Mouse (Mus musculus) frontal cortex, adult (tissue): ENCODE results near the gene Slc39a1.

Experiments
- ATAC-seq: cut with Nextera tagmentation; 2 replicates; pipeline ENCODE4 v1.9.2; 2017; ENCODE audit warnings: mild to moderate bottlenecking, moderate library complexity, mixed read lengths; ENCODE audit not compliant: low TSS enrichment

Slc39a1 gene

DNA sequence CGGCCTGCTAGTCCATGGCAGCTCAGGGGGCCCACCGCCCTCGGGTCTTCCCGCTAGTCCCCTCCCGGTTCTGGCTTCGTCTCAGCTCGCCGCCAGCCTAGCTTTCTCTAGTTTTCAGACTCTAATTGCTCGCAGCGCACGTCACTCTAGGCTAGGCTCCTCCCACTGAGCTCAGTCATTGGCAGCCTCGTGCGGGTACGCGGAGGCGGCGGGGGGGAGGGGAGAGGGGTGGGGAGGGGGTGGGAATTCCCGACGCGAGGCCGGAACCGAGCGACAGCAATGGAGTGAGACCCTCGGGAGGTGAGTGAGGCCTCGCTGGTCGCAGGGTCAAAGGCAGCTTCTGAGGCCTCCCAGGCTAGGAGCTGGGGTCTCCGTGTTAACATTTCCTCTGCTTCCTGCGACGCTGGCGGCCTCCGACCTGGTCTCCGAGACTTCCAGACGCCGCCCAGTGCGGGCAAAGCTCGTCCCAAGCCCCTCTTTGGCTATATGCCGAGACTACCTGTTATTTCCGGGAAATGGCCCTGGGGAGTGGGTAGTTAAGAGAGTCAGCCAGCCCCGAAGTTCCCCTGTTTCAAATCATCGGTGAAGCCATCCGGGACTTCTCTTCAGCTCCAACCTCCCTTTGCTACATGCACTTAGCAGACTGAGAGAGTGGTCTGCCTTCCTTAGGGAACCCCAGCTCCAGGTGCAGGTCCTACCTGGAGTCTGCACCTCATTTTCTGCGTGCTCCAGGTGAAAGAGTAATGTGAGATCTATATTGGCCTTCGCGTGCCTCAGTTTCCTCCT, at the start of gene Slc39a1:
TSS of gene Slc39a1 (plus strand) at position 213 of the 786 bp plus-strand sequence.
- ATAC-seq: peak; percentile 88

DNA sequence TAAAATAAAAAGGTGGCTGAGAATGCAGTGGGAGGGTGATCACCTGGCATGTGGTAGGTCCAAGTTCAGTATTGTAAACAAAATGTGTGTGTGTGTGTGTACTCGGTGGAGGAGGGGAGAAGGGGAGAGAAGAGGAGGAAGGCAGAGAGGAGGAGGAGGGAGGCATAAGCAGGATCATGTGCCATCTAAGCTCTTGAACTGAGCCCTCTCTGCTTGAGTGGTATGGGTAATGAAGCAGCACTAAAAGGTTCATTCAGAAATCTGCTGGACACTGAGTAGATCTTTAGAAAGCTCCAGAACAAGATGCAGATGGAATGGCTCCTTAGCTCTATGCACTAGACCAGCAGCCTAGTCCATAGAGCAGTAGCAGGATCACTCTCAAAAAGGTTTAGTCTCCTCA, 45.1 kb upstream of the Slc39a1 start:
- ATAC-seq: no peak

- ATAC-seq: no peak
These were observed 44.4 kb upstream of the Slc39a1 start for GRCm38 (mm10) chr3:90203619-90204018.

- ATAC-seq: no peak
These were observed 43.4 kb upstream of the Slc39a1 start for GRCm38 (mm10) chr3:90204582-90204981.

DNA sequence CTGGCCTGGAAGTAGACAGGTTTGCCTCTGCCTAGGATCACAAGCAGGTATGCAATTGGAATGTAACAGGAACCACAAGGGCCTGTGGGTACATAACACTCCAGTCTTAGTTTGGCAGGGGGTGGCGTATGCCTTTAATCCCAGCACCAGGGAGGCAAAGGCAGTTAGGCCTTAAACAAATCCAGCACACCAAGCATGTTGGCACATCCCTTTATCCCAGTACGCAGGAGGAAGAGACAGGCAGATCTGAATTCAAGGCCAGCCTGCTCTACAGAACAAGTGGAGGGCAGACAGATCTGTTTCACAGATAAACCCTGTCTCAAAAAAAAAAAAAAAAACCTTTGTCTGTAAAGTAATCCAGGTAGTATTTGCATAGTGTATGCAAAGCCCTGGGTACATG, 39.3 kb upstream of the Slc39a1 start:
- ATAC-seq: no peak

- ATAC-seq: no peak
These were observed 37.9 kb upstream of the Slc39a1 start for GRCm38 (mm10) chr3:90209908-90210566.

- ATAC-seq: no peak
These were observed 36.2 kb upstream of the Slc39a1 start for GRCm38 (mm10) chr3:90211475-90212398.

- ATAC-seq: no peak
These were observed 35.2 kb upstream of the Slc39a1 start for GRCm38 (mm10) chr3:90212723-90213122.

DNA sequence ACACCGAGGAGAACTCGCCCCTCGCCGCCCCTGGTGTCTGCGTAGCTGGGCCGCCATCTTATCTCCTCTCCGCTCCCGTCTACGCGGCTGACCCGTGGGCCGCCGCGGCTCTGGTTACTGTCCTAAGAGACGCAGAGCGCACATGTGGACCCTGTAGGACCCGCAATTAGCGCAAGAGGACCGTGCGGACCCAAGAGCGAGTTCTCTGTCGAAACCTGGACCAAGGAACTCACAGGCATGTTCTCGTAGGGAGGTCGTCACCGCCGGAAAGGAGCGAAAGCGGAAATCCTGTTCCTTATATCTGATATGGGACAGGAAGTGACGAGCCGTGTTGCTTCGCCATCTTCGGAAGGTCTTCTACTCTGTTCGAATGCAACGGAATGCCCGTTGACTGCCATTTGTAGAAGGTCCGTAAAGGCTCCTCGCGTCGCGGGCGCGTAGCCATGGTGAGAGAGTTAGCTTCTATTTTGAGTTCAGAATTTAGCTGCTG, 34.5 kb upstream of the Slc39a1 start, which contains the start of the genes Rps27 and Rab13:
TSS of gene Rps27 (minus strand) at position 275 of the 490 bp plus-strand sequence.
TSS of gene Rab13 (plus strand) at position 319 of the 490 bp plus-strand sequence.
- peak; percentile 95 for ATAC-seq

- ATAC-seq: peak; percentile 56; the same call in 1 of the 2 replicates
These were observed 33.9 kb upstream of the Slc39a1 start for GRCm38 (mm10) chr3:90213956-90214684.

DNA sequence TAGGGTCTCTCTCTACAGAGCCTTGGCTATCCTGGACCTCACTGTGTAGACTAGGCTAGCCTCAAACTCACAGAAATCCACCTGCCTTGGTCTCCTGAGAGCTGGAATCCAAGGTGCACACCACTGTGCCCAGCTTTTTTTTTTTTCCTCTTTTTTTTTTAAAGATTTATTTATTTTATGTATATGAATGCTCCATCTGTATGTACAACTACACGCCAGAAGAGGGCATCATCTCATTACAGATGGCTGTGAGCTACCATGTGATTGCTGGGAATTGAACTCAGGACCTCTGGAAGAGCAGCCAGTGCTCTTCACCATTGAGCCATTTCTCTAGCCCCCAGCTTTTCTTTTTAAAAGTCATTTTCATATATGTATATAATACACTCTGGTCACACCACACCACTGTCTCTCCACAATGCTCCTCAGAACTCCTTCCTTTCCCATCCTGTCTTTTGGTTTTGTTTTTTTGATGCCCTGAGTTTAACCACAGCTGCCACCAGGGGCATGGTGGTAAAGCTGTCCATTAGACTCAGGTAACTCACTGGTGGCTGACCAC, 32.1 kb upstream of the Slc39a1 start:
- ATAC-seq: no peak

DNA sequence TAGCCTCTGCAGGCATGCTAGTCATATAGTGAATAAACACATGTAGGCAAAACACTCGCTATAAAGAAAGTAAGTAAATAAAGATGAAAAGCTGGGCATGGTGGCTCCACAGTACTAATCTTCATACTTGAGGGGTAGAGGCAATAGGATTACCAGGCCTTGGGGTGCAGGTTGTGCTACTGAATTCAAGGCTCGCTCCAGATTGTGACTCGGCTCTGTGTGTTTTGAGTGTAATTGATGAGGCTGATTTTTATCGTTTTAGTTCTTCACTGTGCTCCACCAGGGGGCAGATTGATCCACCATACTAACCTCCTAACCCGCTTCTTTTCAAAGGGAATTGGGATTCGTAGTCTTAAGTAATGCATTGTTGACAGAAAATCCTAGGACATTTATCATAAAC, 27.9 kb upstream of the Slc39a1 start:
- peak; percentile 78 for ATAC-seq

GRCm38 (mm10) chr3:90220531-90220951, 27.4 kb upstream of the Slc39a1 start:
- peak; percentile 71; the same call in 1 of the 2 replicates for ATAC-seq

DNA sequence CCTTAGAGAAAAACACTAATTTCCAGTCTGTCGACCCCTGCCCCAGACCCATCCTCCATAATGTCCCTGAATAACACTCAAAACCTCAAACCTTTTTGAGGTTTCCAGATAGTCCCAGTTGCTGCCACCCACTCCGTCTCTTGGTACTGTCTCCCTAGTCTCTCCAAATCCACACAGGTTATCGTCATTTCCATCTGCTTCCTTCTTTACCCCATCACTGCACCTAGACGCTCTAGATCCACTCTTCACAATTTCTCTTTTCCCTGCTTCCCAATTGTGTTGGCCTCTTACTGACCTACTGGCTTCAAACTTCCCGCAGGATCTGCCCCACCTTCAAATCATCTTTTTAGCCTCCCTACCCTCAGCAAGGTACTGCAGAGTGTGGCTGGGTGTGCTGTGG, 26.8 kb upstream of the Slc39a1 start:
- ATAC-seq: no peak

DNA sequence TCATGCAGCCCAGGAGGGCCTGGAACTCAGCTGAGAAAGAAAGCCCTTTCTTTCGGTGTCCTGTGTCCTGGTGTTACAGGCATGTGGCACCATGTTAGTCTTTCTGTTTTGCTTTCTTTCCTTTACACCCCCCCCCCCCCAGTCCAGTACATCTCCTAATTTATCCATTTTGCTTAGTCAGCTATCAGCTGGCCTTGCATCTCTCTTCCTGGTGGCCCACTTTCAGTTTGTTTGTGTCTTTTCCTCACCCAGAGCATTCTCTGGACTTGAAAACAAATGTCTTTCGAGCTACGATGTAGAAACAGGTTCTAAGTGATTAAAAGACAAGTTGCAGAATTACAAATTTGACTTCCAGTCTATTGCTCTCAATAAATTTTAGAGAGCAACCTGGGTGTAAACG, 25.5 kb upstream of the Slc39a1 start:
- ATAC-seq: no peak

DNA sequence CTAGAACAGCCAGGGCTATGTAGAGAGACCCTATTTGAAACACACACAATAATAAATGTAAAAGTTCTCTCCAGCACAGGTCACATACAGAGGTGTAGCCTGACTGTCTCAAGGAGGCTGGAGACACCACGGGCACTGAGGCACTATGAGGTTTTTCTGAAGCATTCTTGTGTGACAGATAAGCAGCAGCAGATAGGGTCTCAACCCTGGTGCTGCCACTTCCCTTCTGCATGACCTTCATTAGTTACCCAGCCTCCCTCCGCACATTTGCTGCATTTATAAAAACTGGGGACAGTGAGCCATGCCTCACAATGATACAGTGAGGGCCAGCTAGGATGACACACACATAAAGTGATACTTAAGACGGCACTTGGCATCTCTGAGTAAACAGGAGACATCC, 25.0 kb upstream of the Slc39a1 start:
- ATAC-seq: no peak

DNA sequence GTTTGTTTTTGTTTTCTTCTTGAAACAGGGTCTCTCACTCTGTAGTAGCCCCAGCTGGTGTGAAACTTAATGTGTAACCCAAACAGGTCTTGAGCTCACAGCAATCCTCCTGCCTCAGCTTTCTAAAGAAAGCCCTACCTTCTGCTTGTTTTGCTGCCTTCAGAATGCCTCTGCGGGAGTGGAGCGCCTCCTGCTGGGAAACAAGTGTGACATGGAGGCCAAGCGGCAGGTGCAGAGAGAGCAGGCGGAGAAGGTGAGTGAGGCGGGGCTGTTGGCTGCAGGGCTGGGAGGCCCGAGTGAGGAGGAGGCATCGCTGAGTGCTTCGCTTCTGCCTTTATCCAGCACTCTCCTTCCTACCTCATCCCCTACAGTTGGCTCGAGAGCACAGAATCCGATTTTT, 23.6 kb upstream of the Slc39a1 start:
- ATAC-seq: no peak

DNA sequence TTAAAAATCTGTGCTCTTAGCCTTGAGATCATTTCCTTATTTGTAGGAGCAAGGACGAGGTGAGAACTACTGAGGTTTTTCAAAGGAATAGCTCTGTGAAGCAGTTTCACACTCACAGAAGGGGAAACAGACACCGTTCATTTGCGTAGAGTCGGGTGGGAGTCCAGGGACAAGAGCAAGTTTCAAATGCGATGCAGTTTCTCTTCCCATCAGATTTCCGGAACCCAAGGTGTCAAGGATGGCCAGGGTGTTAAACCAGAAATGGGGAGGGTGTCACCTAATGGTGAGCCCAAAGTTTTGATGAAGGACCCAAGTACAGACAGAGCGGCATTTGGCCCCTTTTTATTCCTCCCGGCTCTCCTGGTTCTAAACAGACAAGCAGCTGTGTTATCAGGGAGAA, 16.9 kb upstream of the Slc39a1 start:
- ATAC-seq: no peak; the same call in 1 of the 2 replicates

DNA sequence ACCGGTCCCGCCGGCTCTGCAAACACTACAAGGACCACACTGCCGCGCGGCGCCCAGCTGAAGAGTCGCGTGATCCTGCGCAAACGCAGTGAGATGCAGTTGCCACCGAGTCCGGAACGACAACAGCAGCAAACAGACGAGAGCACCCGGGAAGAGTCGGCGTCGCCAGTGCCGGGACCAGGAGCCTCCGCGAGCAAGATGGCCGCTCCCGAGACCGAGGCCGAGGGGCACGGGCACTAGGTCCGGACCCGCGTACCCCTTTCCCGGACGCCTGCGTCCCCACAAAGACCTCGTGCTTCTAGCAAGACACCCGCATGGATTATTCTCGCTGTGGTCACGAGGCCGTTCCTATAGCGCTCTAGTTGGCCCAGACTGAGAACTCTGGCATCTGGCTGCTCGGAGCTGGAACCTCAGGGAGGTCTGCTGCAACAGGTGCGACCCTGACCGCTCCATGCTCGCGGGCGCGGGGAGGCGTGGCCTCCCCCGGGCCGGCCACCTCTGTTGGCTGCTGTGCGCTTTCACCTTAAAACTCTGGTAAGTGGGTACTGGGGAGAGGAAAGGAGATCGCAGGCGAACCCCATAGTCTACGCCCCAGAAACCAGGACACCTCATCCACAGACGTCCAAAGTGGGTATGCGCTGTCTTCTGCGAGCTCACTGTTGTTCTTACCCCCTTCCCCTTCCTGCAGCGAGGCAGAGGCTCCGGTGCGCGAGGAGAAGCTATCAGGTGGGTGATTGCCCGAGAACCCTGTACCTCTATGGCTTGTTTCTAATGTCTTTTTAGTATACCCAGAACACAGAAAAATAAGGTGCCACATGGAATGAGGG, 16.3 kb upstream of the Slc39a1 start, which contains the start of gene Jtb:
TSS of gene Jtb (plus strand) at position 91 of the 827 bp plus-strand sequence.
- peak; percentile 99 for ATAC-seq

GRCm38 (mm10) chr3:90241251-90241650, 6.7 kb upstream of the Slc39a1 start:
- ATAC-seq: no peak
